Mouse (Mus musculus): ENCODE measurements around the gene Cldn16. TPM values are rescaled to one million over a fixed set of nuclear protein-coding genes. Genes with fewer than 3 reads are reported as not detected.
"Not testable (repeated sequence)": the region's sequence is repeated elsewhere in the genome, so short reads cannot be mapped to it uniquely, and the experiment has no call there.

The Cldn16 gene
- total RNA-seq (2021), result 1 to 10 TPM in 1 of 2 experiments, not detected in 1; 2.4 TPM
- long read RNA-seq, experiment 1, result 0 reads
- long read RNA-seq, experiment 2, partial matches to known transcripts, result 1 of 2 reads
- long read RNA-seq, experiment 2, other reads (novel, unspliced or antisense), result 0 of 2 reads

DNA sequence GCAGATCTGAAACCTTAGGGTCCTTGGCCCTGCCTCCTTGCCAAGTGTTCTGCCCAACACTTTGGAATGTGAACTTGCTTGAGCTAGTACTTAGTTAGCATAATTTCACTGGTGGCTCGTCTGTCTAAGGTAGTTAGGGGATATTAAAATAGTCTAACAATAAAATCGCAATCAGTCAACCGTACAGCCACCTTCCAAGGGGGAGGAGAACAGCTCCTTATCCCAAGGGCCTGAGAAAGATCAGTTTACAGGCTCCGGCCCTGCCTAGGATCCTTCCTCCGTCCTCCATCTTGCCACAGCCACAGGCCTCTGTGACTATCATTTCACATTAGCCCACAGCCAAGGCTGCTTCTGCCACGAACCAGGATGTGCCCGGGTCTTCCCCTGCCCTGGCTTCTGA is at the start of gene Cldn16:
Gene Cldn16, plus strand, starts transcription at position 301 of the 400 bp plus-strand sequence.
- no peak for DNase-seq (ENCODE audit: low spot score in 2 of 2)

DNA sequence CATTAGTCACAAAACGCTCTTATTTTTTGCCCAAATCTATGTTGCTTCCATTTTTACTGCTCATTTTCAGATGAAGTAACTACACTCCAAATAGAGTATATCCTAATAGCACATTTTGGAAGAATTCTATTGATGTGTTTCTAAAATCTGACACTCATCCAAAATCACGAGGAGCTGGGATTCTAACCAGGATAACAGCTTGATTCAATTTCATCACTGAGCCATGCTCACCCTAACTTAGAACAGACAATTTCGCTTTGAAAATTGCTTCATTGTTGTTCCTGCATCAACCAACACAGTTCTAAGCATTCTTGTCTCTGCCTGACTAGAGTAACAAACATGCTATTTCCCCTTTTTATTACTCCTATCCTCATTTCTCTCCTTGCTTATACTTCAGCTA is 44.3 kb upstream of the Cldn16 start:
- DNase-seq (ENCODE audit: low spot score in 2 of 2), result no peak

DNA sequence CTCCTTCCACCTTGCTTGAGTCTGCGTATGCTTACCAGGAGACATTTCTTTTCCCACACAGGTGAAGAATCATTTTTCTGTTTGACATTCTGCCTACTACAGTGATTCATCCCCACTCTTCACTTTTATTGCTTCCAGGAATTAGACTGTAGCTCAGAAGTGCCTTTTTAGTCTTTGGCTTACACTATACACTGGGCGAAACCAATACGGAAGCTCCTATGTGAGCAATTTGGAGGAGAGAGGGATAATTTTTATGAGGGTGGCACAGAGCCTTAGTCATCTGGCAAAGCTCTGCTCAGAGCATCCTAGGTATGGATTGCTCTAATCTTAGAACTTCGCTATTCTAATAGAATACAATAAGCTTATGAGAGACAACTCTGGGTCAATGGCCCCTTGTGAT is 40.9 kb upstream of the Cldn16 start:
- DNase-seq (ENCODE audit: low spot score in 2 of 2), result no peak

DNA sequence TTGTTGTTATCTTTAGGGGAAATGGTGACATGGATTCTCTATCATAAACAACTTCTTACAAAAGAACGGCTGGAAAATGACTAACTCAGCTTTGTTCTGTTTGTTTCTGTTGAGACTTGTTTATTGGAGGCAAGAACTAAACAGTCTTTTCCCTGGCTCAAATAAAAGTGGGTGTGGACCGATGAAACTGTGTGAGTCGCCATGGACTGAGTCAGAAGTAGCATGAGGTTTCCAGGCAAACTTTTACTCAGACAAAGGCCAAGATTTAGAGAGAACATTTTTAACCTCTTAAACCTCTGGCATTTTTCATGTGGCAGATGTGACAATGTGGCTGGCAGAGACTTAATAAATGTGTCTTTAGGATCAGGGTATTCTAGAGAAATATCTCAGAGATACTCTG is 32.7 kb upstream of the Cldn16 start:
- no peak for DNase-seq (ENCODE audit: low spot score in 2 of 2)

DNA sequence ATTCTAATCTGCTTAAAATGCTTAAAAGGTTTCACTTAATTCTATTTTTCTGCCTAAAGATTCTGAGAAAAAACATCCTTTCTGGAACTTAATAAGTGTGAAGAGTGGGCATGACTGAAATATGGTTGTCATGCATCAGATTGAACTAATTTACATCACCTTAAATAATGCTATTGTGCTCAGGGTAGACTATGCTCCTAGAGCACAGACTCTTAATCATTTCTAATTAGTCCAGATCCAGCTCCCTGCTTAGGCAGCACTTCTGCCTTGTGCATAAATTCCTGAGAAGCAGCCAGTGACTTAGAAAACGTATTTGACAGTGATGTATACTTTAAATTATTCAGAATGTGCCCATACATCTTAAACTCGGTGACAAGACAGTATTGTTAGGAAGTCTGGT is 29.4 kb upstream of the Cldn16 start:
- DNase-seq (ENCODE audit: low spot score in 2 of 2), result no peak

DNA sequence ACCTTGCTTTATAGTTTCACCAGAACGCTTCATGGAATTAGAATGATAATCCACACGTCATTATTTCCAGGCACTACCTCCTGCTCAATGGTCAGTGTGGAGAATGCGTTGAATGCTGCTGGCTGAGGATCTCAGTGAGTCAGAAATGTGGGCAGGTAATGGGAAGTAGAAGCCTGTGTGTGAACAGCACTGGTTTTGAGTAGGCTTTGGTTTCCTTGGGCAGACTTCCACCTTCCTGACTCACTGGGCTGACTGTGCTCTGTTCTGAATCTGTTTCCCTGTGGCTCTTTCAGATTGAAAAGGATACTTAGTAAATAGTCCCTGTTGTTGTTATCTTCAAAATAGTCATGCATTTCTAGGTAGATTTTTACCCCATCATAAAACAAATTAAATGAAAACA is 22.9 kb upstream of the Cldn16 start:
- no peak for DNase-seq (ENCODE audit: low spot score in 2 of 2)

DNA sequence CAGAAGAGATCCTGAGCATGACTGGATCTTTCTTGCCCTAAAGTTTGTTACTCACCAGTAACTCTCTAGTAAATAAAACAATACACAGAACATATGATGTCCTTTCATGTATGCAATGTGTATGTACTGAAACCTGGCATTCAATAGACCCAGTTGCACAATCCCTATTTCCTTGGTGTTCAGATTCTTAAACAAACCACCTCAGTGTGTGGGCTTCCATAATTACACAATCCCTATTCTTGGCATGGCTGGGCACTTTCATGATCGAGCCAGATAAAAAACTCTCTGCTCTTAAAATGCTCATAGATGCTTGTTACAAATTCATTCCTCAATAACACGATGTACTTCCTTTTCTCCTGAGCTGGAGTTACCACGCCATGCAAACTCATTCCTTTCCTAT is 21.8 kb upstream of the Cldn16 start:
- no peak for DNase-seq (ENCODE audit: low spot score in 2 of 2)

DNA sequence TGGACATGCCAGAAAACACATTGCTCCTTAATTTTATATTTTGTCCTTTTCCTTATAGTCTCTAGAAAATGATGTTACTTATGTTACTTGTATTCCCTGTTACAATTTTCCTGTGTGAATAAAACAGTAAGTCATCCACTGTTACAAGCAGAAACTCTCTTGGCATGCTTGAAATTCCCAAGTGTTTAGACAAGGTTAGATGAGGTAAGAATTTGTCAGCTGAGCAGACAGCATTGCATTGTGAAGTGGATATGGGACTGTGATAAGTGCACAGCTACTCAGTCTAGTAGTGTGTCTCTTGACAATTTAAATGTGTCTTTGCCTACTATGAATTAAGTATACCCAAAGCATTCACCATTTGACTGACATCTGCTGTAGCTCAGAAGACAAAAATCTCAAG is 18.1 kb upstream of the Cldn16 start:
- no peak for DNase-seq (ENCODE audit: low spot score in 2 of 2)

DNA sequence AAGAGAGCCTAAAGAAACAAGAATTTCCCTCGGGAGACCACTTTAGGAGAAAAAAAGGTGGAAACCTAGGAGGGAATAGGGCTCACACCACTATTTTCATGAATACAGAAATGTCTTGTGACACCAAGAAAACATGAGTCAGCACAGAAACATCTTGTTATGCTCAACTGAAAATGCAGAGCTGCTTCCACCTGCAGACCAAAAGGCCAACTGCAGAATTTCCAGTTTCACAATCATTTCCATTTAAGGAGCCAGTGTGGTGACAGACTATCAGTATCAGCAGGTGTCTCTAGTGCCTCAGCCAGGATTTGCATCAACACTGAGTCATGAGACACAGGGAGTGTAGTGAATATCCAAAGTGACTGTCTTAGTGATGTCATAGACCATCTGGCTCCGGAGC is 15.3 kb upstream of the Cldn16 start:
- DNase-seq (ENCODE audit: low spot score in 2 of 2), result no peak

DNA sequence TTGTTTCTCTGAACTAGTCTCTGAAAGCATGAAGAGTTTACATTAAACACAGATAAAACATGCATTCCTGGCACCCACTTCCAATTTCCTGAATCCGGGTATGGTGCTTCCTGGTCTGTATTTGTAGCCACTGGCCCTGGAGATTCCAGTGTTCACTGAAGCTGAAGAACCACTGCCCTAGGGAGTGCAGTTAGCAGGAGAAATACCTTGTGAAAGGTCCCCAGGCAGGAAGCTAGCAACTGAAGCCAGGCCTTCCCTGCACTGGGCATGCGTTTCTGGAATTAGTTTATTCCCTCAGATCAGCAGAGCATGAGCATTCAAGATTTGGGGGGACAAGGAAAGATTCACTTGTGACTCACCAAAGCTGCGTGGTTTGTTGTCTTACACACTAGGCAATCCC is 8.8 kb upstream of the Cldn16 start:
- DNase-seq (ENCODE audit: low spot score in 2 of 2), result no peak

DNA sequence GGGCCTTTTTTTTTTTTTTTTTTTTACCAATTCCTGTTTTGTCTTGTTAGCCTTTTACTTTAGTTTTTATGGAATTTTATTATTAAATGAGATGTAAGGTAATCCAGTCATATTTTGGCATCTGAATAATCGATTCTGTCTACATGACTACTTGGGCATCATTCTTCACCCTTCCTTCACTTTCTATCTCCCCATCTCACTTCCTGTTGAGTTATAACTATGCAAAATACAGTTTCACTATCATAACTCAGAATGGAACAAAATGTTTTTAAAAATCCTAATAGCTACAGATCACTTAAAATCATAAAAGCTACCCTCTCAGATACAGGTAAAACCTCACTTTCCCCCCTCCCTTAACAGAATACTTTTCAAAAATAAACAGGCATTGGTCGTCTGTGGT is 6.8 kb upstream of the Cldn16 start:
- DNase-seq (ENCODE audit: low spot score in 2 of 2), result no peak

DNA sequence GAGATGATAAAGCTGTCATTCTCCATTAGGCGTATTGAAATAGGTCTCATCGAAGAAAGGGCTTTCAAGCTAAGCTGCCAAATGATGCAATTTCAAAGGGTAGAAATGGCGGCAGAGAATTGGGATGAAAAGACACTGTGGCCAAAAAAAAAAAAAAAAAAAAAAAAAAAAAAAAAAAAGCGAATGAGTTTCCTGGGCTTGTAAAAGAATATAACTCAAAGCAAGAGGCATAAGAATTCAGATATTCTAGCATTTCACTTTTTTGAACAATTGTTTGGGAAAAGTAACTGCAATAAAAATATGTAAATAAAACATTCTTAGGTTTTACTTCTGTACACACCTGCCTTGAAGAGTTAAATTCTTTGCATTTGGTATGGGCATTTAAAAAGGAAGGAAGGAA is 3.6 kb downstream of the Cldn16 start:
- no peak for DNase-seq (ENCODE audit: low spot score in 2 of 2)

DNA sequence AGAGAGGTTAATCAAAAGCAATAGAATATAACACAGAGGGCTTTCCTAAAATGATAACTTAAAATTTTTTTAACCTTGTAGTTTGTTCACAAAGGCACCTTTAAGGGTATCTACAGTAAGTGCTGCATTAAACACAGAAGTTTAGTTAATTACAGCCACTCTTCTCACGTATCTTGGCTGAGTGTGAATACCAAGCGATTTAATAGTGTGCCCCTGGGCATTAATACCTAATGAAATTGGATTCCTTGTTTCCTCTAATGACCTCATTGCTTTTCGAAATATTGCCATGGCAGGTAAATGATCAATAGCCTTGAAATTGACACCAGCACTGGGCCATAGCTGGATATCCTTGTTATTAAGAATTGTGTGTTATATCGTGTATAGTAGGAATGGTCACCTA is 8.3 kb downstream of the Cldn16 start:
- DNase-seq (ENCODE audit: low spot score in 2 of 2), result no peak

DNA sequence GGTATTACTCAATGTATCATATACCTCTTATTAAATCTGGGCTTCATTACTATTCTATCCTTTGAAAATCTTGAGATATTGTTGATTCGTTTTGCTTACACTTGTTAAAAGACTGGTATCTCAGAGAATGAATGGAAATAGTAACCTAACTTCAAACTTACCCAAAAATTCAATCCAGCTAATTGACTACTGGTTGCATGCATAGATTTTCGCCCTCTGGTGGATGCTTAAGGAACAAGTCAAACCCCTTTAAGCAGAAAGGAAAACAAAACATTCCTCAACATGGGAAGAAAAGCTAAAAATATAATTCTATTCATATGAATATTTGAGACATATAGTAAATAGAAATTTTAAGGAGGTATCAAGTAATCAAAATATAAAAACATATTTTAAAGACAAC is 32.8 kb downstream of the Cldn16 start:
- DNase-seq (ENCODE audit: low spot score in 2 of 2), result no peak

DNA sequence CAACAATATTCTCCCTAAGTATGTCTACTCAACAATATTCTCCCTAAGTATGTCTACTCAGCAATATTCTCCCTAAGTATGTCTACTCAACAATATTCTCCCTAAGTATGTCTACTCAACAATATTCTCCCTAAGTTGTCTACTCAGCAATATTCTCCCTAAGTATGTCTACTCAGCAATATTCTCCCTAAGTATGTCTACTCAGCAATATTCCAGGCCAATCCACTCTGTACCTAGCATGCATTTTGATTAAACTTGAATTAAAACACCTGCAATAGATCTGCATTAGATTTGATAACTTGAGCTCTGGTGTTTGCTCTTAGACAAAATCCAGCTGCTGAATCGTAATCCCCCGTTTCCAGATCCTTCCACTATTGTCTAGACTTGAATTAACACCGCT is 36.8 kb downstream of the Cldn16 start:
- not testable (repeated sequence) for DNase-seq (ENCODE audit: low spot score in 2 of 2)

DNA sequence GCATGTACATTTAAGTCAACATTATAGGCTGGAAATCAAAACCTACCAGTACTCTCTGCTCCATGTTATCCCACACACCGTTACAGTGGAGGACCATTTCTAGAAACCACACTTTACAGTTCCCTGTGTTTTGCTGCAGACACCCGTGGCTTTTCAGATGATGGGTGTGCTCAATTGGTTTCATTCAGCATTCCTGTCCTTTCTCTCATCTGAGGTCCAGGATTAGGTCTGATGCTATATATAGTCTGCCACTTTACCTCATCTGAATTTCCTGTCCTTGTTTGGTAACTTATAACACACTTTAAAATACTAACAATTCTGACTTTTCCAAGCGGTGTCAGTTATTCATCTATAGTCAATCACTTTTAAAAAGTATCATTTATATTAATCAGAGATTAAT is 37.8 kb downstream of the Cldn16 start:
- DNase-seq (ENCODE audit: low spot score in 2 of 2), result no peak

DNA sequence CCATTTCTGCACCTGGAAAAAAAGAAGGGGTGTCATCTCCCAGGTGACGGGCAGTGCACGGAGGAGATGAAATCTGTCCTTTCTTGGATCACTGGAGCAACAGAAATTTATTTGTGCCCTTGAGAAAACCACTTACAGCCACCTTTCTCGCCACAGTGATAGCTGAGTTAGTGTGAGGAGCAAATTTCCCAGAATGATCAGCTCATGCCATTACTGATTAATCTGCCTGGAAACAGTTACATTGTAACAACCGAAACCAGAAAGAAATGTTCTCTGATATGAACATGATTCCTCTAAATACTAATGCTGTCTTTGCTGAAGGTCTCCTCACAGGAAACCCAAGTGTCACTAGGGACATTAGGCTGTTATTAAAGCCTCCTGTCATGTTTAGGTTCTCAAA is 42.0 kb downstream of the Cldn16 start:
- DNase-seq (ENCODE audit: low spot score in 2 of 2), result no peak

DNA sequence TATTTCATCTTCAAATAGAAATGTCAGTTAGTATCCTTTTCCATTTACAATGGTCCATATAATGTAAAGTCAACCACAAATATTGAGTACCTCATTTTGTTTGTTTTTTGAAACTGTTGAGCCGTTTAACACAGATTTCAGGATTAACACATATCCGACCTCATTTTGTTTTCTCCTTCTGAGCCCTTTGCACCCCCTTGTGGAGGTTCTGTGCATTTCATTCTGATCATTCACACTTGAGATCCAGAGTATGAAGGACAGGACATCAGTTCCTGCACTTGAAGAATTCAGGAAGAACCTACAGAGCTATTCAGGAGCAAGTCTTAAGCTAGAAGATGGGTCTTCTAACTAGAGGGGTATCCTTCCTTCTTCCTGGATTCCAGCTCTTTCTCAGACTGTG is 56.7 kb downstream of the Cldn16 start:
- no peak for DNase-seq (ENCODE audit: low spot score in 2 of 2)

DNA sequence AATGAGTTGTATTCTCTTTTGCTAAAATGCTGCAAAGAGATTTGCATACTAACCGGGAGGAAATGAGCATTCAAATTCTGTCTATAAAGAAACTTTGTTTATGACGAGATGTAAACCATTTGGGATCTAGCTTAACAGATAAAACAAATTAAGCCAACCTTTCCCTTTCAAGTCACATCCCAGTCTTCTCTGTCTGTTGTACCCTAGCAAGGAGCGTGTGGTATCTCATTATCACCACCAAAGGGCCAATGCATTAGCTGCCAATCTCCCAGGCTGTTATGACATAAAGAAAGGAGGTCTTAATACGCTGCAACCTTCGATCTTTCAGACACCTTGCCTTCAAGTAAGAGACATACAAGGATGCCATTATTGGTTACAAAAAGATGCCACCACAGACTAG is 62.9 kb downstream of the Cldn16 start:
- no peak for DNase-seq (ENCODE audit: low spot score in 2 of 2)

DNA sequence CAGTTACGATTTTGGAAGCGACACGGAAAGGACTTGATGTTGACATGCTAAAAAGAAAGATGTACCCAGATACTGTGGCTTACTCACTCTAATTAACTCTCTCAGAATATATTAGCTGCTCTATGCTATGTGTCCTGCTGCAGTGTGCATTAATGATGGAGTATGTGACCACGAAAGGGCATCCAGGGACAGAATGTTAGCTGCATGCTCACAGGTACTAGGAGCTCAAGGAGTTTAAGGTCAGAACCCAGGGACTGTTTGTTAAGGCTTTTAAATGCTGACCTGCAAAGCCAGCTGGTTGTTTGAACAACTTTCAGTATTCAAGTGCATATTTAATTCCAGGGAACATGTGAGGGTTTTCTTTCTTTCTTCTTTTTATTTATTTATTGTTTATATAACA is 63.7 kb downstream of the Cldn16 start, which contains the start of gene Tmem207:
Gene Tmem207, minus strand, starts transcription at position 101 of the 400 bp plus-strand sequence.
- no peak for DNase-seq (ENCODE audit: low spot score in 2 of 2)

DNA sequence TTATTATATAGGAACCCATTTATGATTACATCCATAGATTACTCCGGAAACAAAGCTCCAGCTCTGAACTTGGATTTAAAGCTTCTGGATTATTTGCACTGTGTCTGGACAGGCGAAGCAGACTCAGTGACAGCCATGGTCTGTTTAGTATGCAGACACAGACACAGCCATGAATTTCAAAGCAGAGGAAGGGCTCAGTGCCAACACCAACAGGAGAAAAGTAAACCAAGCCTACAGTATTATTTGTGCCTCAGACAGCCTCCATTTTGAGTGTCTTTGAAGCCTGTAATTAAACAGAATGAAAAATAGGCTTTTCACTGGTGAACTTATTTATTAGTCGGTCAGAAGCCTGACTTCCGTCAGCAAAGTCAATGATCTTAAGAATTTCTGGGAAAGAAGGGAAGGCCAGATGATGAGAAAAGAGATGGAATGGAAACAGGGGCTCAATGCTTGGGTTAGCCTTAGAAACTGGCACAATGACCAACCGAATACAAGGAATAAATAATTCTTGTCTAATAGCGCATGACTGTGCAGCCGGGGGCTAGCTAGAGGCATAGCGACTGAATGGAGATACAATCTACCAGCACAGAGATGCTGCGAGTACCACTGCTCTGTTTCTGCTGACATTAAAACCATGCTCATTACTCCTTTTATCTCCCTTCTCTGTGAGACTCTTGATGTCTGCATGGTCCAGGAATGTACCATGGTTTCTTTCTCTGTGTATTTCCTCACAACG is 65.2 kb downstream of the Cldn16 start:
- DNase-seq (ENCODE audit: low spot score in 2 of 2), result no peak

DNA sequence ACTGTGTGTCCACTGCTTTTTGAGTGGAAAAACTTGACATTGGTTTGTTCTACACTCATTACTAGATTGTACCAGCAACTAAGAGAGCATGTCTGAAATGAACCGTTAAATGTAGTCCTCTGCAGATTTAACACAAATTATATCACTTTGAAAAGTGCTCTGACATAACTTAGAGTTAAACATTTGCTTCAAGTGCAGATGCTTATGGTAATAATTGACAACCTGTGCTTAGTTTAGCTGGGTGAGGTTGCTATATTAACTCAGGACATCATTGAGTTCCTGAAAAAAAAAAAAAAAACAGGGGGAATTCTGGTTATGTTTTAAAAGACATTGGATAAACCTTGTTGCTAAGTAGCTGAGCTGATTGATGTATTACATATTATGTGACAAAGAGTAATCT is 67.5 kb downstream of the Cldn16 start:
- no peak for DNase-seq (ENCODE audit: low spot score in 2 of 2)

DNA sequence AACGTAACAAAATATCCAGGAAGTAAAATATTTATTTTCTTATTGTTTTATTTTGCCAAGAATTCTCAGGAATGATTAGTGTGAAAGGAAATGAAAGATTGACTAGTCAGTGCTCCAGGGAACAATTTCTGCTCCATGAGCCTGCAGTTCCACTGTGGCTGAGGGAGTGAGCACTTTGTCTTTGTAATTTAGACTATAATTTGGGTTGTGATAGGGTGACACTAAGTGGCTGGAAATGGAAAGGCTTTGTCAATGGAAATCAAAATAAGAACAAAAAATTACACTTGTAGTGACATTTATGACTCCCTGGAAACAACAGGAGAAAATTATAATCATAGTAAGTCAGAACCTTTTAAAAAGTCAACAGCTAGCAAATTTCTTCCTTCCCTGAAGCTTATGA is 69.4 kb downstream of the Cldn16 start:
- DNase-seq (ENCODE audit: low spot score in 2 of 2), result no peak

Measured in adrenal gland, postnatal 4 days (tissue).